Comparison of ENCODE assay signal across 12 mouse cellular contexts in genomic region chr3:17582487-17582886, GRCm38 (mm10).
A peak's percentile ranks its signal among the peaks of the same experiment; 100 is the strongest.
DNase-seq lines count a peak whose midpoint lies in the region; ATAC-seq and TF ChIP-seq lines count a peak whose summit lies in the region.
"Had no signal": no experiment of that assay in that cellular context is flagged by ENCODE, and none has a peak within 500 bp of the region (broad histone marks: within the 10 kb centered on the region; RNA-seq: fewer than 3 reads in every experiment).

No protein-coding gene starts in this region.

- peak; percentile 8 for DNase-seq in embryonic facial prominence, embryonic 11.5 days (ENCODE audit: low spot score)
- no peak for DNase-seq in embryonic facial prominence, embryonic 10.5 days (ENCODE audit: low spot score)
- DNase-seq in hindbrain, postnatal 0 days (ENCODE audit: low spot score), result peak; percentile 73
- DNase-seq in c-Kit-positive CD71-positive TER-119-positive erythroid progenitor cells, embryonic 14.5 days (ENCODE audit: low spot score), result no peak
- no peak for DNase-seq in left cerebral cortex, postnatal 10 days (ENCODE audit: extremely low spot score in 1 of 2, low spot score in 2 of 2)
- DNase-seq in adrenal gland, postnatal 36 days, result no peak
- DNase-seq: cerebellum, postnatal 36 days; heart, adult 11 months; kidney, postnatal 10 days had no signal

- H3K4me1 ChIP-seq in embryonic facial prominence, embryonic 11.5 days (ENCODE audit: control insufficient read depth, insufficient read depth, low read length), result no peaks in the 10 kb centered on the region
- H3K4me1 ChIP-seq in embryonic facial prominence, embryonic 10.5 days, result no peaks in the 10 kb centered on the region
- 0 out of 2 replicates have a peak, but pooled peaks cover 4% of the 10 kb centered on the region for H3K4me1 ChIP-seq in forebrain, embryonic 15.5 days
- no peaks in the 10 kb centered on the region for H3K4me1 ChIP-seq in hindbrain, postnatal 0 days (ENCODE audit: insufficient read depth, low read length)
- H3K4me1 ChIP-seq in neural tube, embryonic 13.5 days (replicated peaks), result no peaks in the 10 kb centered on the region; the same call in 1 of the 2 replicates

- no peak overlapping the region for H3K4me2 ChIP-seq in embryonic facial prominence, embryonic 11.5 days (ENCODE audit: low read depth, low read length)
- H3K4me2 ChIP-seq in forebrain, embryonic 15.5 days (replicated peaks), result peak overlapping the region; percentile 23; the same call in 1 of the 2 replicates
- H3K4me2 ChIP-seq in hindbrain, postnatal 0 days (ENCODE audit: low read depth, low read length), result peak overlapping the region; percentile 25; the same call in 1 of the 2 replicates
- H3K4me2 ChIP-seq in neural tube, embryonic 13.5 days, result peak overlapping the region; percentile 30
- H3K4me2 ChIP-seq: liver, embryonic 11.5 days had no signal

- H3K27ac ChIP-seq in embryonic facial prominence, embryonic 11.5 days (replicated peaks; ENCODE audit: low read depth, low read length), result no peak overlapping the region
- H3K27ac ChIP-seq in embryonic facial prominence, embryonic 10.5 days (replicated peaks), result no peak overlapping the region
- peak overlapping the region; percentile 58 for H3K27ac ChIP-seq in forebrain, embryonic 15.5 days (replicated peaks)
- peak overlapping the region; percentile 69 for H3K27ac ChIP-seq in hindbrain, postnatal 0 days
- peak overlapping the region; percentile 89 for H3K27ac ChIP-seq in neural tube, embryonic 13.5 days (replicated peaks)

- ATAC-seq in embryonic facial prominence, embryonic 11.5 days (replicated peaks; ENCODE audit: insufficient number of reproducible peaks, low FRiP score, low TSS enrichment, low read depth), result no peak
- peak; percentile 30; the same call in 1 of the 2 replicates for ATAC-seq in forebrain, embryonic 15.5 days (replicated peaks)
- ATAC-seq in hindbrain, postnatal 0 days, result 0 out of 2 replicates have a peak, but pooled peaks have one; percentile 61
- no peak for ATAC-seq in neural tube, embryonic 13.5 days (ENCODE audit: low read depth)

- TF ChIP-seq CTCF in hindbrain, postnatal 0 days (IDR thresholded peaks at IDR 0.05; ENCODE audit: low read depth), result no peak

- no peaks in the 10 kb centered on the region for H3K27me3 ChIP-seq in embryonic facial prominence, embryonic 11.5 days (ENCODE audit: control insufficient read depth, insufficient read depth, low read length)
- H3K27me3 ChIP-seq in embryonic facial prominence, embryonic 10.5 days (replicated peaks; ENCODE audit: low read depth, poor library complexity, severe bottlenecking), result no peaks in the 10 kb centered on the region
- no peaks in the 10 kb centered on the region for H3K27me3 ChIP-seq in forebrain, embryonic 15.5 days
- no peaks in the 10 kb centered on the region for H3K27me3 ChIP-seq in hindbrain, postnatal 0 days (ENCODE audit: insufficient read depth, low read length)
- H3K27me3 ChIP-seq in neural tube, embryonic 13.5 days, result no peaks in the 10 kb centered on the region

- no peak overlapping the region for H3K4me3 ChIP-seq in embryonic facial prominence, embryonic 11.5 days (ENCODE audit: low read depth, low read length)
- no peak overlapping the region for H3K4me3 ChIP-seq in embryonic facial prominence, embryonic 10.5 days
- H3K4me3 ChIP-seq in forebrain, embryonic 15.5 days, result peak overlapping the region; percentile 5; the same call in 1 of the 2 replicates
- H3K4me3 ChIP-seq in hindbrain, postnatal 0 days (ENCODE audit: low read length), result no peak overlapping the region
- H3K4me3 ChIP-seq in neural tube, embryonic 13.5 days, result no peak overlapping the region

- no peaks in the 10 kb centered on the region for H3K36me3 ChIP-seq in embryonic facial prominence, embryonic 11.5 days (replicated peaks; ENCODE audit: control insufficient read depth, insufficient read depth, low read depth, low read length)
- no peaks in the 10 kb centered on the region for H3K36me3 ChIP-seq in embryonic facial prominence, embryonic 10.5 days (replicated peaks)
- no peaks in the 10 kb centered on the region for H3K36me3 ChIP-seq in forebrain, embryonic 15.5 days
- no peaks in the 10 kb centered on the region for H3K36me3 ChIP-seq in hindbrain, postnatal 0 days (ENCODE audit: insufficient read depth, low read length)
- no peaks in the 10 kb centered on the region for H3K36me3 ChIP-seq in neural tube, embryonic 13.5 days

- H3K9ac ChIP-seq in embryonic facial prominence, embryonic 11.5 days (replicated peaks; ENCODE audit: low read length), result no peak overlapping the region
- H3K9ac ChIP-seq in forebrain, embryonic 15.5 days (replicated peaks), result no peak overlapping the region
- H3K9ac ChIP-seq in hindbrain, postnatal 0 days (replicated peaks; ENCODE audit: low read length), result peak overlapping the region; percentile 28; the same call in 1 of the 2 replicates
- H3K9ac ChIP-seq in neural tube, embryonic 13.5 days, result peak overlapping the region; percentile 53

- WGBS in embryonic facial prominence, embryonic 11.5 days, result 63% methylated on average over 9 of the region's 9 CpGs
- WGBS in embryonic facial prominence, embryonic 10.5 days, result 67% methylated on average over 9 of the region's 9 CpGs
- 12% methylated on average over 9 of the region's 9 CpGs for WGBS in forebrain, embryonic 15.5 days
- 24% methylated on average over 9 of the region's 9 CpGs for WGBS in hindbrain, postnatal 0 days
- WGBS in neural tube, embryonic 13.5 days, result 24% methylated on average over 9 of the region's 9 CpGs

- H3K9me3 ChIP-seq in embryonic facial prominence, embryonic 11.5 days (replicated peaks; ENCODE audit: control insufficient read depth, low read length), result no peaks in the 10 kb centered on the region
- no peaks in the 10 kb centered on the region for H3K9me3 ChIP-seq in embryonic facial prominence, embryonic 10.5 days
- H3K9me3 ChIP-seq in forebrain, embryonic 15.5 days, result no peaks in the 10 kb centered on the region
- no peaks in the 10 kb centered on the region for H3K9me3 ChIP-seq in hindbrain, postnatal 0 days (ENCODE audit: low read length)
- H3K9me3 ChIP-seq in neural tube, embryonic 13.5 days, result no peaks in the 10 kb centered on the region

- intact Hi-C loops in left cerebral cortex, postnatal 10 days (cut with DNase I), result no loop called here

Comparison
In these comparisons a context has a peak if more than half of its experiments do, and no peak if none do; other contexts are left out.
1. DNase-seq: peak in embryonic facial prominence, embryonic 11.5 days (single experiment) and hindbrain, postnatal 0 days (single experiment); none in embryonic facial prominence, embryonic 10.5 days (single experiment), c-Kit-positive CD71-positive TER-119-positive erythroid progenitor cells, embryonic 14.5 days (single experiment), left cerebral cortex, postnatal 10 days (0 of 2) and adrenal gland, postnatal 36 days (0 of 2).
2. ATAC-seq: peak in forebrain, embryonic 15.5 days (single experiment) and hindbrain, postnatal 0 days (single experiment); none in embryonic facial prominence, embryonic 11.5 days (single experiment) and neural tube, embryonic 13.5 days (single experiment).
3. H3K27ac ChIP-seq: peak in forebrain, embryonic 15.5 days (single experiment), hindbrain, postnatal 0 days (single experiment) and neural tube, embryonic 13.5 days (single experiment); none in embryonic facial prominence, embryonic 11.5 days (single experiment) and embryonic facial prominence, embryonic 10.5 days (single experiment).
4. H3K9ac ChIP-seq: peak in hindbrain, postnatal 0 days (single experiment) and neural tube, embryonic 13.5 days (single experiment); none in embryonic facial prominence, embryonic 11.5 days (single experiment) and forebrain, embryonic 15.5 days (single experiment).